Comparison of ENCODE assay signal across 21 mouse cellular contexts in genomic region chr10:61155611-61156010, GRCm38 (mm10). TPM values are rescaled to one million over a fixed set of nuclear protein-coding genes. Genes with fewer than 3 reads are reported as not detected.
"Had no signal": no experiment of that assay in that cellular context is flagged by ENCODE, and none has a peak within 500 bp of the region (broad histone marks: within the 10 kb centered on the region; RNA-seq: fewer than 3 reads in every experiment).

No protein-coding gene starts in this region.

- H3K27me3 ChIP-seq: neural tube, embryonic 13.5 days; neural tube, embryonic 15.5 days; stomach, embryonic 15.5 days had no signal

- H3K4me1 ChIP-seq: neural tube, embryonic 13.5 days; neural tube, embryonic 15.5 days had no signal

- H3K27ac ChIP-seq: neural tube, embryonic 13.5 days; neural tube, embryonic 15.5 days; stomach, embryonic 15.5 days; stomach, postnatal 0 days had no signal

- DNase-seq: retina, postnatal 1 day; right cerebral cortex, adult 18-20 months; right cerebral cortex, postnatal 14 days; right cerebral cortex, postnatal 25 days; right cerebral cortex, postnatal 4 days; spleen, adult 18-20 months; thymus, adult 18-20 months; thymus, adult 2 months; thymus, postnatal 14 days; thymus, postnatal 25 days; thymus, postnatal 36 days; thymus, postnatal 4 days had no signal

- H3K9ac ChIP-seq: neural tube, embryonic 13.5 days; neural tube, embryonic 15.5 days; stomach, embryonic 15.5 days had no signal

- H3K36me3 ChIP-seq: neural tube, embryonic 13.5 days; neural tube, embryonic 15.5 days; stomach, embryonic 15.5 days had no signal

- H3K4me2 ChIP-seq: neural tube, embryonic 13.5 days; neural tube, embryonic 15.5 days; stomach, embryonic 15.5 days had no signal

- H3K9me3 ChIP-seq: neural tube, embryonic 13.5 days; neural tube, embryonic 15.5 days; stomach, embryonic 15.5 days had no signal

- H3K4me3 ChIP-seq: neural tube, embryonic 13.5 days; neural tube, embryonic 15.5 days; stomach, embryonic 15.5 days had no signal

RNA-seq across cellular contexts. Expression of gene Tbata, which starts 16.1 kb away (rescaled TPM):
- polyA plus RNA-seq: neural tube, embryonic 14.5 days; neural tube, embryonic 15.5 days; small intestine, adult 2 months; spleen, adult 2 months; stomach, embryonic 14.5 days; stomach, embryonic 15.5 days; stomach, embryonic 16.5 days had no signal
